Mouse (Mus musculus) adrenal gland, adult 2 months (tissue): ENCODE measurements at regions not wholly inside any gene's neighbourhood (a gene's known extent, or its start where the extent isn't known, plus 50 kb on each side); places are given as distances from the start of the nearest gene placed in this dataset.

Source experiments
- DNase-seq: peaks from one replicate; pipeline ENCODE4 v3.0.0; 2021

- DNase-seq = peak; percentile 63
These were observed 203.0 kb downstream of the Sptssa start for GRCm38 (mm10) chr12:54453343-54453742.

GRCm38 (mm10) chr12:54450369-54450768 is 206.0 kb downstream of the Sptssa start:
- no peak for DNase-seq

GRCm38 (mm10) chr12:54448221-54448620 is 208.2 kb downstream of the Sptssa start:
- DNase-seq = peak; percentile 45

DNA sequence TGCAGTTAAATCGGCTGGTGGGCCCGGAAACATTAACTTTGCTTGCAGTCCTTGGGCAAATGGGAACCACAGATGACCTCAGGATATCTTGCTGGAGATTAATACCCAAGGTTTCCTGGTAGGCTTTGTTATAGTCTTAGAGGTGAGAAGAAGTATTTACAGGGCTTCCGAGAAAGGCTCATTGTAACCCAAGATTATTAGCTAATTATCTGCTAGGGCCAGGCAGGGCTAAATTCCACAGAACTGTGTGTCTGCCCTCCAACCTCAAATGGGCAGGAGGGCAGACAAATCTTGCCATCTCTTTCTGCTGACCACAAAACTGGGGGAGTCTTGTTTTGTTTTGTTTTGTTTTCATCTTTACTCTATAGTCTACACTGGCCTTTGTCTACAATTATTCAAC is 209.0 kb downstream of the Sptssa start:
- no peak for DNase-seq

DNA sequence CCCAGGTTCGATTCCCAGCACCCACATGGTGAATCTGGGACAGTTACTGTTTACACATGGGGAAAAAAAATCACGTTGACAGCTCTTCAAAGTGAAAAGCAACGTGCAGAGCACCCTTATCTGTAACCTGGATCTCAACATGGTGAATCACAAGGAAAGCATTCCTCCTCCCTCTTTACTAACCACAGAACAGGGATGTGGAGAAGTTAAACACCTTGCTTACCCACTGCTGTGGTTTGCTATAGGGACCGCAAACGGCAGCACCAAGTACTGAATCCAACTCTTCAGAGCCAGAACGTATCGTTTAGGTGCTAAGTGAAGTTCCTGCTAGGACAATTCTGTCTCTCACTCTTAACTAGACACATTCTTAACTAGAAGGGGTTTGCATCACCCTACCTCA is 210.0 kb downstream of the Sptssa start:
- DNase-seq = no peak

GRCm38 (mm10) chr12:54444416-54444815 is 212.0 kb downstream of the Sptssa start:
- DNase-seq = no peak

GRCm38 (mm10) chr12:54443285-54443684 is 213.1 kb downstream of the Sptssa start:
- peak; percentile 61 for DNase-seq

DNA sequence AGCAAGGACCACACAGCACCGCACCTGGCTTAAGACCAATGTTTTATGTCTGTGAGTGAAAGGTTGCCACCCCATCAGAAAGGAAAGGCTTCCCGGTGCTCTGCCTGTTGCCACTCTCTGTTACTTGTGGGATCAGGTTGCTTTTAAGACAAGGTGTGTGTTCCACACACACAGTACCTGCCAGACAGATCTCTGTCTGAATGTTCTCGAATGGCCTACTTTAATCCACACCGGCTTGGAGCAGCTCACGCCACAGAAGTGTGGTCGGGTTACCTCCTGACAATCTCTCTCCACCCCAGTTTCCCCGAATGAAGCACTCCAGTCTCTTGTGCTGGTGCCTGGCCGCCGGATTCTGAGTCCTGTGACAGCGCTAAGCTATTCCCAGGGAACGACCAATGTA is 214.0 kb downstream of the Sptssa start:
- no peak for DNase-seq

DNA sequence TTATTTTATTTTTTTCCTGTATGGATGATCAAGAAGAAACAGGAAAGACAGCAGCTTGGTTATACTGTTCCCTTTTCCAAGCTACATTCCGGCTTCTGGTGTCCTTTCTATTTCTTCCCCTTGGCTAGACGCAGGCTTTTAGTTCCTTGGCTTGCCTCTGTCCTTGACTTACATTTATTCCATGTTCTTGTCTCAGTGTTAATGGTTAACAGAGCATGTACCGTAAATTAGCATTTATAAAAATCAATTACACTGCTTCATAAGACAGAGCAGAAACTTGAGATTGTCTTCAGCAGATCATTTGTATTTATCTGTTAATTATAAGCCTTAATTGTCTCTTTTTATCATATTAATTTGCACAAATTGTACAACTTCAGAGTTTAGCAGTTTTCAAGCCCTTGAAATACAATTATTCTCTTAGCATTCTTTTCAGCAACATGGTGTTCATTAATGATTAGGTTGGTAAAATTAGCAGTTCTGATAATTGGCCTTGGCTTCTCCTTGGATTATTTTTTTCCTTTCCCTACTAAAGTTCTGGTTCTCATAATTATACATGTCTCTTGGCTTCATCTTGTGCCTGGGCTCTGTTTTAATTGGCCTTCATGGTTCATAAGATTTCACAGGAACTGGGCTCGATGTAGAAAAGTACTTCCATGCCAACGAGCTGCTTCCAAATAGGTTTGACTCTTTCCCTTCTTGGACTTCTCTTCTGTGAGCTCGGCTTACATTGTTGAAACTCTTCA is 215.4 kb downstream of the Sptssa start:
- DNase-seq = no peak

DNA sequence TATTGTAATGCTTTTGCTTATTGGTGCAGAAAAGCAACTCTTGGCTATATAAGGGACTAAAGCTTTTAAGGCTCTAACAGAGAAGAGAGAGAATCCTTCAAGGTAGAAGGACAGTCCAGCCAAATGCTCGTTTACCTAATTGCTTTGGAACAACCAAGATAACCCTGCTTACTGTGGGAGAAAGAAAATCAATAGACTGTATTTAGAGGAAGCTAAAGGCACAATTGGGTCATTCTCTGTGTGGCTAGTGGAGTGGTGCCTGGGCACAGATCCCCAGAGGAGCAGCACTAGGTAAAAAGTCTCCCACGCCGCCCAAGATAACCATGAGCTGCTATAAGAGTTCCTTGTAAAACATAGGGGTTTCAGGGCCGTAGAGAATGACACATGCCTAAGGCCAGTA is 217.6 kb downstream of the Sptssa start:
- DNase-seq = no peak

GRCm38 (mm10) chr12:54425236-54425635 is 221.6 kb upstream of the Egln3 start:
- DNase-seq = no peak

DNA sequence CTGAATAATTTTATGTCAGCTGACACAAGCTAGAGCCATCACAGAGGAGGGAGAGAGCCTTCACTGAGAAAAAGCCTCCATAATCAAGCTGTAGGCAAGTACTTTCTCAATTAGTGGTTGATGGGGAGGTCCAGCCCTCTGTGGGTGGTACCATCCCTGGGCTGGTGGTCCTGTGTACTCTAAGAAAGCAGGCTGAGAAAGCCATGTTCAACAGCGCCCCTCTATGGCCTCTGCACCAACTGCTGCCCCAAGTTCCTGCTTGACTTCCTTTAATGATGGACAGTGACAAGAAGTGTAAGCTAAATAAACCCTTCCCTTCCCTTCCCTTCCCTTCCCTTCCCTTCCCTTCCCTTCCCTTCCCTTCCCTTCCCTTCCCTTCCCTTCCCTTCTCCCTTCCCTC is 211.2 kb upstream of the Egln3 start:
- no peak for DNase-seq

GRCm38 (mm10) chr12:54414201-54414600 is 210.5 kb upstream of the Egln3 start:
- peak; percentile 45 for DNase-seq

DNA sequence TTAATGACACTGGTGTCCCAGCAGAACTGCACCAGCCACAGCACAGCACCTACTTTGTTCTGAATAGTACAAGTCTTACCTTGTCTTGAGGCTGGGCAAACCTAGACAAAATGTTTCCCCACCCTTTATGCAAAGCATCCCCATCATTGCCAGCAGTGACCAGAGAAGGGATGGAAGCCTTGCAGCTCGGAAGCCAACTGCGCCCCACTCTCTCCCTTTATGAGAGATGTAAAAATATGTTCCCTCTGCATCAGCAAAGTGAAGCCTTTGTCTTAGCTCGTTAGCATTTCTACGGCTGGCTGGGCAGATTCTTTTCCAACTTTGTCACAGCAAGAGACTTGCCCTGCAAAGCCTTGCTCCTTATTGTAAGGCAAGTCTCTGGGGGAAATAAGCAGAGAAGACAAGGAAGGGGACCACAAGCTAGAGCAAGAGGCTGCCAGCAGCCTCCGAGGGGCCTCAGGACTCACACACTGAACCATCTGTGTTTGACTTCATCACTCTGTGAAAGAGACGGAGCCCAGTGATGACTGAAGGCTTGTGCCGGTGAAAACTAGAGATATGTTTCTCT is 206.5 kb upstream of the Egln3 start:
- no peak for DNase-seq

DNA sequence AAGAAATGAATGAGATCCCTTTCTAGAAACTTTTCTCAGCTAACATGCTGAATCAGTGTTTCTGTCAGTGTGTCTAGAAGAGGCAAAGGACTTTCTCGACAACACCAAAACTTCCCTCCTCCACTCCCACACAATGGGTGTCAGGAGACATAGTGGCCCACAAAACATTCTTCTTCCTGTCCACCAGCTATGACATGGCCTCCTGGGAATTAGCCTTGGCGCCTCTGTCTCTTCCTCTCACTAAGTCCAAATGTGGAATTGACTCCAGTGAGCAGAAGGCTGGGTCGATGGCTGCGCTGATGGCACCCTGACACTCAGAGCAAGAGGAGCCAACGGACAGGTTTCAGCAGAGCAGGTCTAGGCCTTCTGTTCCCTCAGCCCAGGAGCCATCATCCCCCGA is 205.2 kb upstream of the Egln3 start:
- DNase-seq = peak; percentile 21

GRCm38 (mm10) chr12:54407301-54407896 is 203.7 kb upstream of the Egln3 start:
- no peak for DNase-seq

GRCm38 (mm10) chr12:54405066-54405465 is 201.4 kb upstream of the Egln3 start:
- DNase-seq = peak; percentile 53

DNA sequence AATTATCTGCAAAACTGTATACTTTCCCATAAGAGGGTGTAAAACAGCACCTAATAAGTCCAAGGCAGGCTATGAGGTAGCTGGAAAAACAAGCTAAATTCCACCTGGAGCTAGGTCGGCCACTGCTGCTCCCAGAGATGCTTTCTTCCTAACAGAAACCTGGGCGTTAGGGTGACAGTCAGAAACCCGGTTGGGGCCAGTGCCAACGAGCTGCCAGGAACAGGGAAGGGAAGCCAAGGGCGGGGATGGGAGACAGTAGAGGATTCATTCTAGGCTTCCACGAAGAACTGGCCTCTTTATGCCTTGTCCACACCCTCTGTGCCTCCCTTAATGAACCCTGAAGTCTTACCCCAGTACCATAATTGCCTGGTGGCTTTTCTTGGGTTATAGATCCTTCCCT is 198.9 kb upstream of the Egln3 start:
- DNase-seq = peak; percentile 9

DNA sequence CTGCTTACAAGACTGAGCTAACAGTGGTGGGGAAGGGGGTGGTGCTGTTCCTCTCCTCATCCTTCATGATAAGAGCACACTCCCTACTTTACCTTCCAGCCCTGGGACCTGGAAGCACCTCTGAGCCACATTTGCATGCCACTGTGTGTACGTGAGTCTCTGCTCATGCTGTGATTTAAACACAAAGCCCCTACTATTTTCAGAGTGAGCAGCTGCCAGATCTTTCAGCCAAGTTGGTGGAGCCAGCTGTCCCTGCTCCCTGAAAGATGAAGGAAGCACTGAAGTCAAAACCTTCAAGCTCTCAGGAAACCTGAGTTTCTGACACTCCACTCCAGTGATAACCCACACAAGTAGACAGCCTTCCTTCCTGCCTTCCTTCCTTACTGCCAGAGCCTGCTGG is 198.0 kb upstream of the Egln3 start:
- no peak for DNase-seq

DNA sequence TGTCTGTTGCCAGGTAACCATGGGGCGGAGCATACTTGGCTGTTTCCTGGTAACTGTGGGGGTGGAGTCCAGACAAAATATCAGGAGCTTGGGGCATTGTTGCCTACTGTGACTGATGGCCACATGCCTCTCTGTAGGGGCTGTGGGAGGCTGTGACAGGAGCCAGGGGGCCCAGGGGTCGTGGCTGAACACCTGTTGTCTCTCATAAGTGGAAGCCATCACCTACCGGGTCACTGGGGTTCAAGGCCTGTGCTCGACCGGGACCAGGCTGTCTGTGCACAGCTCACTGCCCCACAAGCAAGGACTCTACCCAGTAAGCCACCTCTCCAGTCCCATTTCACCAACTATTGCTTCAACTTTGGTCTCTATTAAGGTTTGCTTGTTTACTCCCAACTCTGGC is 196.4 kb upstream of the Egln3 start:
- DNase-seq = no peak

DNA sequence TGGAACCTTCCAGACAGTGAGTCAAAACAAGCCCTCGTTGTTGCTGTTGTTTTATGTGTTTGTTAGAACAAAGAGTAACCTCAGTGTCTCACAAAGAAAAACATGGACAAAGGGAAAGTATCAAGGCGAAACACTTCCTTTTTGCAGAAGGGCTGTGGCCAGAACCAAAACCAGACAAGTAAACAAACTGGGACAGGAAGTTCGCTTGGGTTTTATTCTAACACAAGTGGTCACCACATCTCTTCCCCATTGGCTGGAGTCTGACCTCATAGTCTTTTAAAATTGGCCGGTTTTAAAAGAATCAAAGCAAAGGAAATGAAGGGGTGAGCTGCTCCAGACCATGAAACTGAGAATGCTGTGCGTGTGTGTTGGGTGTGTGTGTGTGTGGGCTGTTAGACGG is 194.4 kb upstream of the Egln3 start:
- DNase-seq = no peak

DNA sequence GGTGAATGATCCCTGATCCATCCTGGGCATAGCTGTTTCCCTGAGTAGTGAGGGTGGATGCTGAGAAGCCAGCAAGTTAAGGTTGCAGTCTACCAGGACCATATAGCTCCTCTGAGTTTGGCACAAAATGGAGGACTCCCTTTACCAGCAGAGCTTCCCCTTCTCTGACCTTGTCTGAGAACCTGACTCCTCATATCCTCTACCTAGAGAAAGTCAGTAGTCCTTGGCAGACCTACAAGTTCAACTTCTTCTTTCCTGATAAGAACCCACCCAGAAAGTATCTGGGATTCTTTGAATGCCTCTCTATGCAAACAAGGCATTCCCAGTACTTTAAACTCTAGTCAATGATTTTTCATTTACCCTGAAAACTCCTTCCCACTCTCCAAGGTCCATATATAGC is 193.3 kb upstream of the Egln3 start:
- no peak for DNase-seq

- DNase-seq = no peak
These were observed 192.7 kb upstream of the Egln3 start for GRCm38 (mm10) chr12:54396341-54396740.

DNA sequence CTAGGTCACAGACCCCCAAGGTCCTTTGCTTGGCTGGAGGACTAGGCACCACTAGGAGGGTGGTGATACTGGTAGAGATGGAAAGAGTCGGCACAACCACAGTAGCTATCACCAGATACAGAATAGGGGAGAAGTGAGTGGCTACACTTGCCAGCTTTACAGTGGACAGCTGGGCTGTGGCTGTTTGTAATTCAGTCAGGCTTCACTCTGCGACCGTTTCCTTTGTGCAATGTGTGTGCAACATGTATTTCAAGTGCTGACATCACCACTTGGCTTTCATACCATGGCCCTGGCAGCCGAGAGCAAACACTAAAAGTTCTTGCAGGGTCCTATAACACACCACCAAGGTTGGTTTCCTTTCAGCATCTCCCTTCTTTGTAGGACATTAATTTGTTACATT is 181.7 kb upstream of the Egln3 start:
- peak; percentile 24 for DNase-seq
